Mouse (Mus musculus) stomach, postnatal 0 days (tissue): ENCODE measurements around the gene Mymk.

Source experiments
- CTCF ChIP-seq: IDR thresholded peaks from 2 replicates; pipeline ENCODE4 v1.5.1; 2016; ENCODE audit warnings: antibody characterized with exemption, low read depth, mild to moderate bottlenecking, moderate library complexity
- EP300 ChIP-seq: optimal IDR thresholded peaks from 2 replicates; pipeline ENCODE3; 2016; ENCODE audit warnings: antibody characterized with exemption

DNA sequence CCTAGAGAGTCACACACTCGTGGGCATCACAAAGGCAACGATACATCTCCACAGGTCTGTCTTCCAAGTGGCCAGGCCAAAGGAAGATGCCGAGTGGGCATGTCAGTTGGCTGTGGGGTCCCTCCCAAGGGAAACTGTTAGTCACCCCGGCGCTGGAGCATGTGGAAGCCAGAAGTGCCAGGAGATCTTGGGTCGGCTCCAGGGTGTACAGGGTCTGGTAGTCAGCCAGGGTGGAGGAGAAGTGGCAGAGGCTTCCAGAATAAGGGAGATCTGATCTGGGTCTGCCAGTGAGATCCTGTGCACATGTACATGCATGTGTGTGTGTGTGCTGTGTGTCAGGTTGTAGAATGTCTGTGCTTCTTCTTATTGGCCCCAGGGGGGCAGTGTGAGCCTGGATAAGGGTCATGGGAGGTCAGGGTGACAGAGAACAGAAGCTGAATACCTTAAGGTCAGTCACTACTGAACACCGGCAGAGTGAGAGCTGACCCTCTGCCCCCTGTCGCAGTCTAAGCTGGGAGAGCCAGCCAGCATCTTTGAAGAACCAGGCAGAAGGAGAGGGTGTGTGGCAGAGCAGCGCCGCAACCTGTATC, 5.8 kb upstream of the Mymk start:
- TF ChIP-seq CTCF (peak; percentile 46), EP300 (no peak)
